Mouse (Mus musculus) hindbrain, embryonic 16.5 days (tissue): ENCODE measurements around the gene Pum1. TPM values are rescaled to one million over a fixed set of nuclear protein-coding genes. Genes with fewer than 3 reads are reported as not detected.
A peak's percentile ranks its signal among the peaks of the same experiment; 100 is the strongest.

Source experiments
- ATAC-seq: fragments of 200-750 bp; cut with Nextera tagmentation; 2 replicates; pipeline ENCODE4 v1.8.0; 2017; ENCODE audit warnings: moderate TSS enrichment, moderate library complexity
- H3K27ac ChIP-seq: fragments of 300-500 bp; sonication (generic); 2 replicates; pipeline ENCODE4 v1.5.1; 2014; ENCODE audit warnings: low read depth, mild to moderate bottlenecking, control low read depth, low read length, moderate library complexity
- H3K27me3 ChIP-seq: fragments of 300-500 bp; sonication (generic); replicated peaks from 2 replicates; pipeline ENCODE4 v1.6.1; 2014; ENCODE audit warnings: low read length; ENCODE audit not compliant: control insufficient read depth, insufficient read depth
- H3K36me3 ChIP-seq: fragments of 300-500 bp; sonication (generic); 2 replicates; pipeline ENCODE4 v1.6.1; 2014; ENCODE audit warnings: mild to moderate bottlenecking, low read length, moderate library complexity, mixed read lengths; ENCODE audit not compliant: control insufficient read depth, insufficient read depth
- H3K4me1 ChIP-seq: fragments of 300-500 bp; sonication (generic); 2 replicates; pipeline ENCODE4 v1.6.1; 2014; ENCODE audit warnings: low read depth, low read length; ENCODE audit not compliant: control insufficient read depth, insufficient read depth
- H3K4me2 ChIP-seq: fragments of 300-500 bp; sonication (generic); 2 replicates; pipeline ENCODE4 v1.6.1; 2014; ENCODE audit warnings: mild to moderate bottlenecking, low read length, control low read depth, moderate library complexity
- H3K4me3 ChIP-seq: fragments of 300-500 bp; sonication (generic); 2 replicates; pipeline ENCODE4 v1.5.1; 2014; ENCODE audit warnings: mild to moderate bottlenecking, low read length, control low read depth, moderate library complexity
- H3K9ac ChIP-seq: fragments of 300-500 bp; sonication (generic); 2 replicates; pipeline ENCODE4 v1.6.1; 2014; ENCODE audit warnings: low read depth, mild to moderate bottlenecking, control low read depth, low read length, moderate library complexity
- H3K9me3 ChIP-seq: fragments of 300-500 bp; sonication (generic); 2 replicates; pipeline ENCODE4 v1.6.1; 2014; ENCODE audit warnings: mild to moderate bottlenecking, low read length, moderate library complexity; ENCODE audit not compliant: control insufficient read depth
- WGBS: fragments of 180-500 bp; shearing (Covaris S2); extraction: QIAGEN DNeasy Blood & Tissue Kit; methylation state at CpG from one replicate; pipeline ENCODE4 v1.1.7; 2014; 5-methylcytosine and 5-hydroxymethylcytosine counted together
- polyA plus RNA-seq: library from polyadenylated mRNA; unstranded; fragments of >200 nt; fragmentation: Nextera tagmentation; extraction: Ambion mirVana; gene quantifications from 2 replicates; pipeline ENCODE4 v1.2.1, GENCODE M21; 2015

Gene Pum1
- polyA plus RNA-seq, 1 experiment from 2014 or later, result 79.1 TPM

DNA sequence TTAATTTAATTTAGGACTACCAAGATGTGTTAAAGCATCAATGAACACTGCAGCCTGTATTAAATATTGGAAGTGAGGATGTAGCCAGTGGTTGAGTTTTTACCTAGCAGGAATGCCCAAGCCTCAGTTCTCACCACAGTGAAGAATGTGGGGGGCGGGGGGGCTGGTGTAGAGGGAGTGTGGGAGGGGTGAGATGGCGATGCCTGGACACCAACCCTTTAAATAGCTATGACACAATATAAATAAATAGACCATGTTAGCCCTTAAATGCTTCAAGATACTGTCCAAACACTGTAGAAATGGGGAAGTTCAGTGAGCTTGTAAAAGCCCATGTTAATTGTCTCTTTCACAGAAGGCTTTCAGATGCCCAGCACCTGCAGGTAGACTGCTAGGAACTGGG is 96.8 kb downstream of the Pum1 start:
- Histone ChIP-seq H3K4me1 (no peaks in the 10 kb centered on the region), H3K9ac (no peak overlapping the region), H3K27ac (no peak overlapping the region), H3K9me3 (no peaks in the 10 kb centered on the region), H3K36me3 (peaks cover 25% of the 10 kb centered on the region), H3K27me3 (no peaks in the 10 kb centered on the region), H3K4me3 (no peak overlapping the region), H3K4me2 (no peak overlapping the region)
- 95% methylated on average over 2 of the region's 2 CpGs for WGBS
- ATAC-seq, result no peak

DNA sequence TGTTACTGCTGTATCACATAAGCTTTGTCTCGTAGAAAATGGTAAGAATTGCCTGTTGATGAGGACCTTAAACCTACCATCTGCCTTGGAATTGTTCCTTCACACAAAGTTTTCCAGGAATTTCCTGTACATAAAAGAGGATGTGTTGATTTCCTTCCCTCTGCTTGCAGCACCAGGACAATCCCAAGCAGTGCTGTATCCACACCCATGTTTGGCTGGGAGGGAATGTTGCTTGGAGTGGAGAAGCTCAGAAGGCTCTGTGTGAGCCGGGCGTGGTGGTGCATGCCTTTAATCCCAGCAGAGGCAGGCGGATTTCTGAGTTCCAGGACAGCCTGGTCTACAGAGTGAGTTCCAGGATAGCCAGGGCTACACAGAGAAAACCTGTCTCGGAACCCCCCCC is 98.7 kb downstream of the Pum1 start:
- Histone ChIP-seq H3K36me3 (peaks cover 27% of the 10 kb centered on the region), H3K4me1 (no peaks in the 10 kb centered on the region)
- no peak for ATAC-seq

DNA sequence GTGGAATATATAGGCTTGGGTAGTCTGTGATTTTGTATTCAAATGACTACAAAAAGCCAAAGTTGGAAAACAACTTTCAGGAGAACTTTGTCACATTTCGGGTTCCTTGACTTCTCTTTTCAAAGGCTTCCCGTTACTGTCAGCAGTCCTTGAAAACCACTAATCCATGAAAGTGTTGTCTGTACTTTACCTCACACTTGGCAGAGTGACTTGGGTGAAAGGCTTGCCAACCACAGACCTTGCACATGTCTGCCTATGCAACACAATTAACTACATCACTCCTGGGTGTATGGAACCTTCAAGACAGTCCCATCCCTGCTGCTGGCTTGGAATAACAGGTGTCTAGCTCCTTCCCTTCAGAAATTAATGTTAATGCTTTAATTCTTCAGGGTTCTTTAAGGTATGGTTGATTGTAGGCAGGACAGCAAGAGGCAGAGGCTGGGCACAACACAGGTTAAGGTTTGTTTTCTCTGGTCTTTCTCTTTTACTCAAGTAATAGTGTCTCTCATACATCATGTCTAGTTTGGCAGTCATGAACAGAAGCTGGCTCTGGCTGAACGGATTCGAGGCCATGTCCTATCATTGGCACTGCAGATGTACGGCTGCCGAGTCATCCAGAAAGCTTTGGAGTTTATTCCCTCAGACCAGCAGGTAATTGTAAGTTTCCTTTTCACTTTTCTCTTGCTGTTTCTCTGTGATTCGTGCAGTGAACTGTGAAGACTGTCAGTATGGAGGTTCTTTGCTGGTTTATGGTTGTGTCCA is 102.5 kb downstream of the Pum1 start:
- WGBS, result 83% methylated on average over 7 of the region's 7 CpGs

More for the DNA sequence above, 98.7 kb downstream of the Pum1 start:
- H3K9me3 ChIP-seq, result no peaks in the 10 kb centered on the region
- H3K9ac ChIP-seq, result no peak overlapping the region
- no peaks in the 10 kb centered on the region for H3K27me3 ChIP-seq
- WGBS, result 82% methylated on average over 5 of the region's 5 CpGs
- no peak overlapping the region for H3K4me3 ChIP-seq
- H3K4me2 ChIP-seq, result no peak overlapping the region
- H3K27ac ChIP-seq, result no peak overlapping the region

GRCm38 (mm10) chr4:130766387-130766786 is 103.3 kb downstream of the Pum1 start:
- WGBS, result 93% methylated on average over 1 of the region's 2 CpGs
- H3K27ac ChIP-seq, result no peak overlapping the region
- no peak overlapping the region for H3K4me2 ChIP-seq
- ATAC-seq, result no peak
- no peaks in the 10 kb centered on the region for H3K4me1 ChIP-seq
- H3K9ac ChIP-seq, result no peak overlapping the region
- H3K9me3 ChIP-seq, result no peaks in the 10 kb centered on the region
- no peak overlapping the region for H3K4me3 ChIP-seq
- peaks cover 31% of the 10 kb centered on the region for H3K36me3 ChIP-seq
- no peaks in the 10 kb centered on the region for H3K27me3 ChIP-seq

More for the DNA sequence above, 102.5 kb downstream of the Pum1 start:
- Histone ChIP-seq H3K9me3 (no peaks in the 10 kb centered on the region), H3K4me3 (no peak overlapping the region), H3K9ac (no peak overlapping the region), H3K27ac (no peak overlapping the region), H3K4me2 (no peak overlapping the region), H3K4me1 (no peaks in the 10 kb centered on the region), H3K36me3 (peaks cover 31% of the 10 kb centered on the region), H3K27me3 (no peaks in the 10 kb centered on the region)
- ATAC-seq, result no peak

DNA sequence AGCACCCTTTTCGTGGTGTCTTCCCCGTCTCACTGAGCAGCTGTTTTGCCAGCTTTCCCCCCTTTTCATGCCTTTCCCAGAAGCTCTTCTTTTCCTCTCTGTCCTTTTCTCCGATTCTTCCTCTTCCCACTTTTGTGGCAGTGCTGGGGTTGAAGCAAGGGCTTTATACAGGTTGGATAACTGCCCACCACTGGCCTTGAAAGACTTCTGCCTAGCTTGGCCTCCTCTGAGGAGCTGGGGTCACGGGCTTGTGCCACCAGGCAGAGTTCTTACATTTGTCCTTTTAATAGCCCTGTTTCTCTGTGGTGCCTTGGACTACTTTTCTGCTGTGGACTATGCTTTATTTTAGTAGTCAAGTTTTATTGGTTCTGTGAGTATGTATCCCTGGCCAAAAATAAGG is 103.8 kb downstream of the Pum1 start:
- Histone ChIP-seq H3K4me1 (no peaks in the 10 kb centered on the region), H3K9me3 (no peaks in the 10 kb centered on the region), H3K9ac (no peak overlapping the region), H3K4me3 (no peak overlapping the region), H3K27me3 (no peaks in the 10 kb centered on the region), H3K4me2 (no peak overlapping the region), H3K36me3 (peaks cover 34% of the 10 kb centered on the region), H3K27ac (no peak overlapping the region; the same call in 1 of the 2 replicates)
- WGBS, result 86% methylated on average over 4 of the region's 4 CpGs
- ATAC-seq, result no peak

- H3K36me3 ChIP-seq, result peaks cover 12% of the 10 kb centered on the region
- H3K27me3 ChIP-seq, result no peaks in the 10 kb centered on the region
- H3K27ac ChIP-seq, result no peak overlapping the region
- ATAC-seq, result no peak
- 59% methylated on average over 4 of the region's 4 CpGs for WGBS
- no peak overlapping the region for H3K4me3 ChIP-seq
- no peak overlapping the region for H3K9ac ChIP-seq
- H3K9me3 ChIP-seq, result no peaks in the 10 kb centered on the region
- peaks cover 2% of the 10 kb centered on the region; the same call in 1 of the 2 replicates for H3K4me1 ChIP-seq
- no peak overlapping the region for H3K4me2 ChIP-seq
These were observed 110.8 kb downstream of the Pum1 start for GRCm38 (mm10) chr4:130773899-130774298.

GRCm38 (mm10) chr4:130774822-130775221 is 111.7 kb downstream of the Pum1 start:
- H3K36me3 ChIP-seq, result peaks cover 17% of the 10 kb centered on the region

DNA sequence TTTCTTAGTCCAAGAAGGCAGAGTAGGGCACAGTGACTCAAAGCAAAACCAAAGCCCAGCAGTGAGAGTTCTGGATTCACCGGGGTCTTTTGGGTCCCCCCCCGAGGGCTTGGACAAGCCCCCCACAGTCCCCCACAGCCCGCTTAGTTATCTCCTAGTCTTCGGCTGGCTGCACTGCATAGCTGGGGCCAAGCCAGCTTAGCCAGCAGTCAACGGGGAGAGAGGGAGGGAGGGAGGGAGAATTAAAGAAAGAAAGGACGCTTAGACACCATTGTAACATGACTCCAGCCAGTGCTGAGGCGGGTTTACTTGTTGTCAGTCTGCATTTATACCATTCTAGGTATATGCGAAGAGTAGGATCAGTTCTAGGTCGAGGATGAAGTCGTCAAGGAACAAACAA is 114.5 kb downstream of the Pum1 start:
- Histone ChIP-seq H3K36me3 (peaks cover 19% of the 10 kb centered on the region), H3K27ac (0 out of 2 replicates have a peak overlapping the region, but pooled peaks have one; percentile 44), H3K9ac (no peak overlapping the region), H3K9me3 (no peaks in the 10 kb centered on the region), H3K27me3 (no peaks in the 10 kb centered on the region), H3K4me1 (peaks cover 2% of the 10 kb centered on the region; the same call in 1 of the 2 replicates), H3K4me2 (no peak overlapping the region), H3K4me3 (no peak overlapping the region)
- ATAC-seq, result no peak
- WGBS, result 52% methylated on average over 10 of the region's 10 CpGs

More at GRCm38 (mm10) chr4:130774822-130775221, 111.7 kb downstream of the Pum1 start:
- ATAC-seq, result no peak
- Histone ChIP-seq H3K4me2 (no peak overlapping the region), H3K9ac (no peak overlapping the region), H3K27ac (no peak overlapping the region), H3K4me1 (peaks cover 2% of the 10 kb centered on the region; the same call in 1 of the 2 replicates), H3K4me3 (no peak overlapping the region), H3K27me3 (no peaks in the 10 kb centered on the region), H3K9me3 (no peaks in the 10 kb centered on the region)
- WGBS, result 89% methylated on average over 4 of the region's 4 CpGs

DNA sequence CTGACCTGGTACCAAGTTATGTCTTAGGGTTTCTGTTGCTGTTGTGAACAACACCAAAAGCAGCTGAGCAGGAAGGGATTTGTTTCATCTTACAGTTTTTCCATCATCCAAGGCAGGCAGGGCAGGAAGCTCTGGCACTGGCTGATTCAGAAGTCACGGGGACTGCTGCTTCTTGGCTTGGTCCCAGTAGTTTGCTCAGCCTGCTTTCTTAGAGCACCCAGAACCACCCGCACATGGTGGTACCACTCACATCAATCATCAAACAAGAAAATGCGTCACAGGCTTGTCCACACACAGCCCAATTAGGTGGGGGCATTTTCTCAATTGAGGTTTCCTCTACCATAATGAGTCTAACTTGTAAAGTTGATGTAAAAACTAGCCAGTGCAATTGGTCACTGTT is 115.9 kb downstream of the Pum1 start:
- no peak overlapping the region for H3K4me2 ChIP-seq
- H3K9ac ChIP-seq, result no peak overlapping the region
- WGBS, result 59% methylated on average over 3 of the region's 3 CpGs
- H3K4me1 ChIP-seq, result peaks cover 2% of the 10 kb centered on the region; the same call in 1 of the 2 replicates
- no peaks in the 10 kb centered on the region for H3K9me3 ChIP-seq
- no peak for ATAC-seq
- no peaks in the 10 kb centered on the region for H3K27me3 ChIP-seq
- H3K36me3 ChIP-seq, result peaks cover 15% of the 10 kb centered on the region
- H3K27ac ChIP-seq, result no peak overlapping the region
- H3K4me3 ChIP-seq, result no peak overlapping the region
